Mouse (Mus musculus): ENCODE results near the gene Dera. TPM values are rescaled to one million over a fixed set of nuclear protein-coding genes. Genes with fewer than 3 reads are reported as not detected.

Gene Dera
- polyA plus RNA-seq, 1 experiment from 2014 or later: 46.2 TPM

GRCm38 (mm10) chr6:137772918-137773636 lies 18.7 kb downstream of the Dera start:
- ATAC-seq (replicated peaks; ENCODE audit: extremely low read depth, insufficient read depth, low FRiP score): no peak

GRCm38 (mm10) chr6:137773637-137774028 lies 19.3 kb downstream of the Dera start:
- H3K9ac ChIP-seq (ENCODE audit: low read length): no peak overlapping the region
- no peak overlapping the region for H3K4me2 ChIP-seq (ENCODE audit: low read depth, low read length)
- ATAC-seq (replicated peaks; ENCODE audit: extremely low read depth, insufficient read depth, low FRiP score): no peak
- 88% methylated on average over 6 of the region's 6 CpGs for WGBS
- H3K36me3 ChIP-seq (ENCODE audit: control insufficient read depth, insufficient read depth): no peaks in the 10 kb centered on the region
- no peak overlapping the region for H3K4me3 ChIP-seq (ENCODE audit: low read length)
- no peaks in the 10 kb centered on the region for H3K27me3 ChIP-seq (ENCODE audit: control insufficient read depth, insufficient read depth, low read length)
- no peak overlapping the region for H3K27ac ChIP-seq (ENCODE audit: low read length)
- H3K4me1 ChIP-seq (ENCODE audit: control insufficient read depth, insufficient read depth, low read length): peaks cover 7% of the 10 kb centered on the region; the same call in 1 of the 2 replicates
- 0 out of 2 replicates have a peak, but pooled peaks cover 2% of the 10 kb centered on the region for H3K9me3 ChIP-seq (replicated peaks; ENCODE audit: control insufficient read depth, low read length)

More at GRCm38 (mm10) chr6:137772918-137773636, 18.7 kb downstream of the Dera start:
- Histone ChIP-seq H3K4me2 (ENCODE audit: low read depth, low read length) (no peak overlapping the region), H3K4me3 (ENCODE audit: low read length) (no peak overlapping the region), H3K9me3 (replicated peaks; ENCODE audit: control insufficient read depth, low read length) (0 out of 2 replicates have a peak, but pooled peaks cover 2% of the 10 kb centered on the region), H3K27ac (ENCODE audit: low read length) (no peak overlapping the region), H3K4me1 (ENCODE audit: control insufficient read depth, insufficient read depth, low read length) (peaks cover 2% of the 10 kb centered on the region; the same call in 1 of the 2 replicates), H3K36me3 (ENCODE audit: control insufficient read depth, insufficient read depth) (no peaks in the 10 kb centered on the region), H3K9ac (ENCODE audit: low read length) (no peak overlapping the region), H3K27me3 (ENCODE audit: control insufficient read depth, insufficient read depth, low read length) (no peaks in the 10 kb centered on the region)
- WGBS: 87% methylated on average over 8 of the region's 8 CpGs

GRCm38 (mm10) chr6:137774166-137774565 lies 19.8 kb downstream of the Dera start:
- Histone ChIP-seq H3K9me3 (replicated peaks; ENCODE audit: control insufficient read depth, low read length) (0 out of 2 replicates have a peak, but pooled peaks cover 2% of the 10 kb centered on the region), H3K27me3 (ENCODE audit: control insufficient read depth, insufficient read depth, low read length) (no peaks in the 10 kb centered on the region), H3K9ac (ENCODE audit: low read length) (no peak overlapping the region), H3K4me1 (ENCODE audit: control insufficient read depth, insufficient read depth, low read length) (peaks cover 7% of the 10 kb centered on the region; the same call in 1 of the 2 replicates), H3K4me2 (ENCODE audit: low read depth, low read length) (no peak overlapping the region), H3K36me3 (ENCODE audit: control insufficient read depth, insufficient read depth) (no peaks in the 10 kb centered on the region), H3K27ac (ENCODE audit: low read length) (no peak overlapping the region), H3K4me3 (ENCODE audit: low read length) (no peak overlapping the region)
- ATAC-seq (replicated peaks; ENCODE audit: extremely low read depth, insufficient read depth, low FRiP score): no peak
- WGBS: 90% methylated on average over 13 of the region's 13 CpGs

GRCm38 (mm10) chr6:137775159-137775558 lies 20.8 kb downstream of the Dera start:
- no peak overlapping the region for H3K9ac ChIP-seq (ENCODE audit: low read length)
- 83% methylated on average over 8 of the region's 8 CpGs for WGBS
- H3K4me3 ChIP-seq (ENCODE audit: low read length): no peak overlapping the region
- H3K9me3 ChIP-seq (replicated peaks; ENCODE audit: control insufficient read depth, low read length): no peaks in the 10 kb centered on the region
- H3K36me3 ChIP-seq (ENCODE audit: control insufficient read depth, insufficient read depth): 0 out of 2 replicates have a peak, but pooled peaks cover 3% of the 10 kb centered on the region
- no peak overlapping the region for H3K27ac ChIP-seq (ENCODE audit: low read length)
- H3K4me2 ChIP-seq (ENCODE audit: low read depth, low read length): no peak overlapping the region
- no peak for ATAC-seq (replicated peaks; ENCODE audit: extremely low read depth, insufficient read depth, low FRiP score)
- H3K27me3 ChIP-seq (ENCODE audit: control insufficient read depth, insufficient read depth, low read length): no peaks in the 10 kb centered on the region
- peaks cover 7% of the 10 kb centered on the region; the same call in 1 of the 2 replicates for H3K4me1 ChIP-seq (ENCODE audit: control insufficient read depth, insufficient read depth, low read length)

GRCm38 (mm10) chr6:137776981-137777380 lies 22.6 kb downstream of the Dera start:
- no peak overlapping the region for H3K9ac ChIP-seq (ENCODE audit: low read length)
- H3K4me3 ChIP-seq (ENCODE audit: low read length): no peak overlapping the region
- no peak for ATAC-seq (replicated peaks; ENCODE audit: extremely low read depth, insufficient read depth, low FRiP score)
- H3K36me3 ChIP-seq (ENCODE audit: control insufficient read depth, insufficient read depth): 0 out of 2 replicates have a peak, but pooled peaks cover 3% of the 10 kb centered on the region
- no peaks in the 10 kb centered on the region for H3K27me3 ChIP-seq (ENCODE audit: control insufficient read depth, insufficient read depth, low read length)
- H3K27ac ChIP-seq (ENCODE audit: low read length): no peak overlapping the region
- WGBS: 62% methylated on average over 8 of the region's 8 CpGs
- H3K4me2 ChIP-seq (ENCODE audit: low read depth, low read length): no peak overlapping the region
- H3K9me3 ChIP-seq (replicated peaks; ENCODE audit: control insufficient read depth, low read length): no peaks in the 10 kb centered on the region
- peaks cover 7% of the 10 kb centered on the region; the same call in 1 of the 2 replicates for H3K4me1 ChIP-seq (ENCODE audit: control insufficient read depth, insufficient read depth, low read length)

- H3K27me3 ChIP-seq (ENCODE audit: control insufficient read depth, insufficient read depth, low read length): no peaks in the 10 kb centered on the region
- H3K9ac ChIP-seq (ENCODE audit: low read length): no peak overlapping the region
- H3K36me3 ChIP-seq (ENCODE audit: control insufficient read depth, insufficient read depth): peaks cover 10% of the 10 kb centered on the region; the same call in 1 of the 2 replicates
- no peaks in the 10 kb centered on the region for H3K4me1 ChIP-seq (ENCODE audit: control insufficient read depth, insufficient read depth, low read length)
- WGBS: 63% methylated on average over 7 of the region's 7 CpGs
- no peaks in the 10 kb centered on the region for H3K9me3 ChIP-seq (replicated peaks; ENCODE audit: control insufficient read depth, low read length)
- ATAC-seq (replicated peaks; ENCODE audit: extremely low read depth, insufficient read depth, low FRiP score): no peak
- no peak overlapping the region for H3K4me3 ChIP-seq (ENCODE audit: low read length)
- H3K27ac ChIP-seq (ENCODE audit: low read length): no peak overlapping the region
- H3K4me2 ChIP-seq (ENCODE audit: low read depth, low read length): no peak overlapping the region
Measured at GRCm38 (mm10) chr6:137783899-137784637, 29.7 kb downstream of the Dera start.

GRCm38 (mm10) chr6:137788976-137789590 lies 34.7 kb downstream of the Dera start:
- 65% methylated on average over 9 of the region's 9 CpGs for whole genome bisulfite sequencing
- H3K9ac ChIP-seq (ENCODE audit: low read length): no peak overlapping the region
- H3K4me2 ChIP-seq (ENCODE audit: low read depth, low read length): no peak overlapping the region
- H3K9me3 ChIP-seq (replicated peaks; ENCODE audit: control insufficient read depth, low read length): no peaks in the 10 kb centered on the region
- no peaks in the 10 kb centered on the region for H3K27me3 ChIP-seq (ENCODE audit: control insufficient read depth, insufficient read depth, low read length)
- H3K4me1 ChIP-seq (ENCODE audit: control insufficient read depth, insufficient read depth, low read length): no peaks in the 10 kb centered on the region
- no peak for ATAC-seq (replicated peaks; ENCODE audit: extremely low read depth, insufficient read depth, low FRiP score)
- H3K27ac ChIP-seq (ENCODE audit: low read length): no peak overlapping the region
- no peak overlapping the region for H3K4me3 ChIP-seq (ENCODE audit: low read length)
- 0 out of 2 replicates have a peak, but pooled peaks cover 3% of the 10 kb centered on the region for H3K36me3 ChIP-seq (ENCODE audit: control insufficient read depth, insufficient read depth)

GRCm38 (mm10) chr6:137789658-137790057 lies 35.3 kb downstream of the Dera start:
- 0 out of 2 replicates have a peak, but pooled peaks cover 3% of the 10 kb centered on the region for H3K36me3 ChIP-seq (ENCODE audit: control insufficient read depth, insufficient read depth)
- no peaks in the 10 kb centered on the region for H3K4me1 ChIP-seq (ENCODE audit: control insufficient read depth, insufficient read depth, low read length)
- H3K27ac ChIP-seq (ENCODE audit: low read length): no peak overlapping the region
- no peaks in the 10 kb centered on the region for H3K27me3 ChIP-seq (ENCODE audit: control insufficient read depth, insufficient read depth, low read length)
- H3K4me3 ChIP-seq (ENCODE audit: low read length): no peak overlapping the region
- ATAC-seq (replicated peaks; ENCODE audit: extremely low read depth, insufficient read depth, low FRiP score): no peak
- no peak overlapping the region for H3K4me2 ChIP-seq (ENCODE audit: low read depth, low read length)
- H3K9ac ChIP-seq (ENCODE audit: low read length): no peak overlapping the region
- no peaks in the 10 kb centered on the region for H3K9me3 ChIP-seq (replicated peaks; ENCODE audit: control insufficient read depth, low read length)
- WGBS: 71% methylated on average over 2 of the region's 2 CpGs
